Mouse (Mus musculus) kidney, embryonic 16.5 days (tissue): ENCODE data around the gene Arl3. TPM values are rescaled to one million over a fixed set of nuclear protein-coding genes. Genes with fewer than 3 reads are reported as not detected.
A peak's percentile ranks its signal among the peaks of the same experiment; 100 is the strongest.

ENCODE experiments used
- ATAC-seq: fragments of 200-750 bp; cut with Nextera tagmentation; 2 replicates; pipeline ENCODE4 v1.8.0; 2017; ENCODE audit warnings: moderate TSS enrichment; ENCODE audit not compliant: low FRiP score, low TSS enrichment
- H3K27ac ChIP-seq: fragments of 300-500 bp; sonication (generic); 2 replicates; pipeline ENCODE4 v1.5.1; 2014; ENCODE audit warnings: low read length
- H3K27me3 ChIP-seq: fragments of 300-500 bp; sonication (generic); 2 replicates; pipeline ENCODE4 v1.6.1; 2014; ENCODE audit warnings: low read length, control low read depth, mixed read lengths; ENCODE audit not compliant: insufficient read depth
- H3K36me3 ChIP-seq: fragments of 300-500 bp; sonication (generic); 2 replicates; pipeline ENCODE4 v1.6.1; 2014; ENCODE audit warnings: low read length, control low read depth, mixed read lengths; ENCODE audit not compliant: insufficient read depth
- H3K4me1 ChIP-seq: fragments of 300-500 bp; sonication (generic); 2 replicates; pipeline ENCODE4 v1.6.1; 2014; ENCODE audit warnings: low read length, control low read depth, mixed read lengths; ENCODE audit not compliant: insufficient read depth
- H3K4me2 ChIP-seq: fragments of 300-500 bp; sonication (generic); replicated peaks from 2 replicates; pipeline ENCODE4 v1.6.1; 2014; ENCODE audit warnings: low read depth, low read length
- H3K4me3 ChIP-seq: fragments of 300-500 bp; sonication (generic); 2 replicates; pipeline ENCODE4 v1.5.1; 2014; ENCODE audit warnings: mild to moderate bottlenecking, low read length
- H3K9ac ChIP-seq: fragments of 300-500 bp; sonication (generic); replicated peaks from 2 replicates; pipeline ENCODE4 v1.6.1; 2014; ENCODE audit warnings: low read length
- H3K9me3 ChIP-seq: fragments of 300-500 bp; sonication (generic); 2 replicates; pipeline ENCODE4 v1.6.1; 2016; ENCODE audit warnings: low read length, control low read depth
- WGBS: fragments of 180-500 bp; shearing (Covaris S2); extraction: QIAGEN DNeasy Blood & Tissue Kit; methylation state at CpG from one replicate; pipeline ENCODE4 v1.1.7; 2014; 5-methylcytosine and 5-hydroxymethylcytosine counted together
- polyA plus RNA-seq: library from polyadenylated mRNA; unstranded; fragments of >200 nt; fragmentation: Nextera tagmentation; extraction: Ambion mirVana; gene quantifications from 2 replicates; pipeline ENCODE4 v1.2.1, GENCODE M21; 2015

The Arl3 gene
- polyA plus RNA-seq, 1 experiment from 2014 or later: 148 TPM

GRCm38 (mm10) chr19:46529601-46530448, 43.2 kb downstream of the Arl3 start:
- no peak overlapping the region for H3K4me3 ChIP-seq
- no peaks in the 10 kb centered on the region for H3K9me3 ChIP-seq
- H3K36me3 ChIP-seq: no peaks in the 10 kb centered on the region
- H3K4me1 ChIP-seq: peaks cover 96% of the 10 kb centered on the region
- H3K4me2 ChIP-seq: peak overlapping the region; percentile 51
- WGBS: 19% methylated on average over 13 of the region's 13 CpGs
- H3K27ac ChIP-seq: peak overlapping the region; percentile 94
- no peak for ATAC-seq
- no peaks in the 10 kb centered on the region for H3K27me3 ChIP-seq
- H3K9ac ChIP-seq: peak overlapping the region; percentile 53

GRCm38 (mm10) chr19:46528529-46529213, 44.3 kb downstream of the Arl3 start:
- H3K9ac ChIP-seq: peak overlapping the region; percentile 53
- 1% methylated on average over 20 of the region's 20 CpGs for WGBS
- peak overlapping the region; percentile 8; the same call in 1 of the 2 replicates for H3K4me3 ChIP-seq

GRCm38 (mm10) chr19:46527632-46528528, 45.1 kb downstream of the Arl3 start:
- Histone ChIP-seq H3K27ac (peak overlapping the region; percentile 94), H3K4me3 (peak overlapping the region; percentile 8; the same call in 1 of the 2 replicates), H3K4me2 (peak overlapping the region; percentile 51), H3K27me3 (no peaks in the 10 kb centered on the region), H3K9ac (peak overlapping the region; percentile 53), H3K36me3 (no peaks in the 10 kb centered on the region), H3K9me3 (no peaks in the 10 kb centered on the region), H3K4me1 (peaks cover 96% of the 10 kb centered on the region)
- 27% methylated on average over 17 of the region's 17 CpGs for WGBS
- no peak for ATAC-seq

More at GRCm38 (mm10) chr19:46528529-46529213, 44.3 kb downstream of the Arl3 start:
- peak; percentile 80 for ATAC-seq
- H3K36me3 ChIP-seq: no peaks in the 10 kb centered on the region
- no peaks in the 10 kb centered on the region for H3K9me3 ChIP-seq
- H3K4me1 ChIP-seq: peaks cover 96% of the 10 kb centered on the region
- peak overlapping the region; percentile 94 for H3K27ac ChIP-seq
- no peaks in the 10 kb centered on the region for H3K27me3 ChIP-seq
- H3K4me2 ChIP-seq: peak overlapping the region; percentile 51

- Histone ChIP-seq H3K27me3 (no peaks in the 10 kb centered on the region), H3K9me3 (no peaks in the 10 kb centered on the region), H3K9ac (no peak overlapping the region), H3K4me1 (peaks cover 95% of the 10 kb centered on the region), H3K4me3 (no peak overlapping the region), H3K4me2 (no peak overlapping the region), H3K36me3 (no peaks in the 10 kb centered on the region), H3K27ac (peak overlapping the region; percentile 90)
- no peak for ATAC-seq
- 56% methylated on average over 10 of the region's 10 CpGs for WGBS
These were observed 47.0 kb downstream of the Arl3 start for GRCm38 (mm10) chr19:46525691-46526631.

- WGBS: 25% methylated on average over 14 of the region's 14 CpGs
- Histone ChIP-seq H3K27ac (peak overlapping the region; percentile 90), H3K36me3 (no peaks in the 10 kb centered on the region), H3K9ac (peak overlapping the region; percentile 52; the same call in 1 of the 2 replicates), H3K9me3 (no peaks in the 10 kb centered on the region), H3K27me3 (no peaks in the 10 kb centered on the region), H3K4me1 (peaks cover 91% of the 10 kb centered on the region), H3K4me3 (peak overlapping the region; percentile 24; the same call in 1 of the 2 replicates), H3K4me2 (peak overlapping the region; percentile 45)
- ATAC-seq: peak; percentile 32
These were observed 48.2 kb downstream of the Arl3 start for GRCm38 (mm10) chr19:46524601-46525321.

- H3K27ac ChIP-seq: peak overlapping the region; percentile 90
- H3K4me1 ChIP-seq: peaks cover 91% of the 10 kb centered on the region
- H3K4me2 ChIP-seq: peak overlapping the region; percentile 45
- H3K9me3 ChIP-seq: no peaks in the 10 kb centered on the region
- 0 out of 2 replicates have a peak, but pooled peaks have one; percentile 5 for ATAC-seq
- peak overlapping the region; percentile 24 for H3K4me3 ChIP-seq
- H3K36me3 ChIP-seq: no peaks in the 10 kb centered on the region
- WGBS: 11% methylated on average over 6 of the region's 6 CpGs
- peak overlapping the region; percentile 52 for H3K9ac ChIP-seq
- no peaks in the 10 kb centered on the region for H3K27me3 ChIP-seq
These were observed 48.9 kb downstream of the Arl3 start for GRCm38 (mm10) chr19:46524152-46524544.

GRCm38 (mm10) chr19:46523480-46524151, 49.4 kb downstream of the Arl3 start:
- Histone ChIP-seq H3K9me3 (no peaks in the 10 kb centered on the region), H3K27ac (peak overlapping the region; percentile 90), H3K4me3 (peak overlapping the region; percentile 24), H3K9ac (peak overlapping the region; percentile 61), H3K4me2 (peak overlapping the region; percentile 45), H3K36me3 (no peaks in the 10 kb centered on the region), H3K27me3 (no peaks in the 10 kb centered on the region), H3K4me1 (peaks cover 91% of the 10 kb centered on the region)
- peak; percentile 86 for ATAC-seq
- WGBS: 11% methylated on average over 20 of the region's 20 CpGs

GRCm38 (mm10) chr19:46523131-46523479, 49.9 kb downstream of the Arl3 start:
- Histone ChIP-seq H3K4me2 (peak overlapping the region; percentile 45), H3K36me3 (no peaks in the 10 kb centered on the region), H3K9me3 (no peaks in the 10 kb centered on the region), H3K27ac (peak overlapping the region; percentile 90), H3K4me1 (peaks cover 91% of the 10 kb centered on the region), H3K4me3 (no peak overlapping the region), H3K9ac (peak overlapping the region; percentile 61), H3K27me3 (no peaks in the 10 kb centered on the region)
- ATAC-seq: no peak
